Mouse (Mus musculus) layer of hippocampus, adult 8-10 months (tissue): ENCODE measurements around the gene Cd3e. TPM values are rescaled to one million over a fixed set of nuclear protein-coding genes. Genes with fewer than 3 reads are reported as not detected.
A peak's percentile ranks its signal among the peaks of the same experiment; 100 is the strongest.

Experiments used
- DNase-seq, 2 experiments: peaks; one replicate each; pipeline ENCODE4 v3.0.0; 2022; ENCODE audit warnings: low spot score in 2 of 2
- total RNA-seq, 4 experiments: library from RNA; stranded (reverse); gene quantifications; 2 replicates each; pipeline ENCODE4 v1.2.4; 2022

Gene Cd3e
- total RNA-seq, 4 experiments from 2014 or later, result 0.27 to 0.33 TPM; not detected in 2

DNA sequence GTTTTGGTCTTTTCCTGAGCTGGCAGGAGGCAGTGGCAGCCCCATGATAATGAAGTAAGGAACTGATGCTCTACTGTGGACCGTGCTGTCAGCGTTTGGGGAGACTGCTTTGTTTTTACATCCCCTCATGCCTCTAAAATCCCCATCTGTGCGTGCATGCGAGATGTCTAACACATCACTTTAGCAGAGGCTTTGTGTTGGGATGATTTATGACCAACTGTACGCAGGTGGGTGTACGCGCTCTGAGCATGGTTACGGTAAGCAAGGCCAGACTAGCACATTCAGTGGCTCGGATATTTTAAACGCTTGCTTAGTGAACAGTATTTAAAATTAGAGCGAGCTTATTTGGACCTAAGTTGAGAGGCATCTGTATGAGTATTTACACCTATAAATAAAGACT is 8.6 kb upstream of the Cd3e start:
- DNase-seq, result peak in 1 of 2 experiments; percentile 3

DNA sequence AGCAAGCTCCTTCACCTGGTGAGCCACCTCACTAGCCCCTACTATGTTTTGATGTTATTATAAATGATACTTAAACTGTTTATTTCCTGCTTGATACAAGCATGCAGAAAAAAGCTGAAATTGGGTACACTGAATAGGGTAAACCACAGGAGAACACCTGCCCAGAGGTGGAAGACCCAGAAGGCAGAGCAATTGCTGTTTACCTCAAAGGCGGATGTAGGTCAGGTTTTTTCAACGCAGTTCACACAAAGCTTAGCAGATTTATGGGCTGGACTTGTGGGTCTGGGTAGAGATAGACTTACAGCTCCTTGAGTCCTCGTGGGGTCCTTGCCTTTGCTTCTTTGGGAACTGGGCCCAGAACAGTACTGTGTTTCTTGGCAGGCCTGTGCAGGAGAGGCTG is 6.4 kb upstream of the Cd3e start:
- no peak for DNase-seq

DNA sequence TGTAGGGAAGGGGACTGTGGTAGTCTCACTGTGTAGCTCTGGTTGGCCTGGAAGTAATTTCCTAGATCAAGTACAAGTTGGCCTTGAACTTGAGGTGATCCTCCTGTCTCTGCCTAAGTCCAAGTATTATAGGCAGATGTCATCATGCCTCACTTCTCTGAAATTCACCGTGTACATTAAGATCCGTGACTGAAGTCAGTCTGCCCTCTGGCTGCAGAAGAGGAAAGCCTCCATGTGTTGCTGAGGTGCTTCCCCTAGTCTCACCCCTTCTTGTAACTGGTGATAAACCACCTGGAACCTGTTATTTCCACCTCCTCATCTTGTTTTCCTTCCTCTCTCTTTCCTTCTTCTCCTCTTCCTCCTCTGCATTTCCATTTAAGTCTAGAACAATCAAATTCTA is 5.5 kb upstream of the Cd3e start:
- no peak for DNase-seq

DNA sequence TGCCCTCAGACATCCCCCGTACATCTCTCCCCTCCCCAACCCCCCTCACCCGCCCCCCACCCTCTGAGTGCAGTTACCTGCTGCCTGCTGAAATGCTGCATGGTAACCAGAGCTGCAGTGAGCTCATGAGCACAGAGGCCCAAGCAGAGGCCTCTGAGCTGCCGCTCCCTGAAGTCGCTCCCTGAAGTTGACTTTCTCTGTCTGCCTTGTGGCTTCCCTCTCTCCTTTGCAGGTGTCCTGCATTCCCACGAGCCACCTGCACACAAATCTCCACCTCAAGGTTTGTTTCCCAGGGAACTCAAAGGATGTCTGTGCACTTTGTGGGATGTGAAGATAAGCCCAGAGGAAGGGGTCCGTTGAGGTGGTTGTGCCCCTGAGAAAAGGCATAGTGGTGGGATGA is 1.9 kb upstream of the Cd3e start:
- DNase-seq, result no peak

- no peak for DNase-seq
These were observed 1.0 kb upstream of the Cd3e start for GRCm38 (mm10) chr9:45010461-45010860.

- no peak for DNase-seq
These were observed 1.1 kb downstream of the Cd3e start for GRCm38 (mm10) chr9:45008342-45008741.

DNA sequence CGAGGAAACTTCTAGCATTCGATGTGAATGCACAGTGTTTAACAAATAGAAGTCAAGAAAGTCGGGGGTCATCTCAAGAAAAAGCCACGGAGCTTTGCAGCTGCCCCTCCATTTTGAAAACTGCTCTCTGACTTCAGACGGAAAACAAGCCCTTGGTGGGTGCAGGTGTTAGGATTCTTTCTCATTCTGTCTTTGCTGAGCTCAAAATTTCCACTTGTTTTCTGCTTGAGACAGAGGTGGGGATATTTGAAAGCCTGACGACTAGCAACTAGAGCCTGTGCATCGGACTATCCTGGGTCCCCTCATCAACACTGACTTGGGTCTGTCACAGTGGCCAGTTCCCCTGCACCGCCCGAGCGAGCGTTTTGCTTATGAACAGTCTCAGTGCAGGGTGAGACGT is 2.0 kb downstream of the Cd3e start:
- no peak for DNase-seq

GRCm38 (mm10) chr9:45000249-45000648 is 9.2 kb downstream of the Cd3e start:
- no peak for DNase-seq

DNA sequence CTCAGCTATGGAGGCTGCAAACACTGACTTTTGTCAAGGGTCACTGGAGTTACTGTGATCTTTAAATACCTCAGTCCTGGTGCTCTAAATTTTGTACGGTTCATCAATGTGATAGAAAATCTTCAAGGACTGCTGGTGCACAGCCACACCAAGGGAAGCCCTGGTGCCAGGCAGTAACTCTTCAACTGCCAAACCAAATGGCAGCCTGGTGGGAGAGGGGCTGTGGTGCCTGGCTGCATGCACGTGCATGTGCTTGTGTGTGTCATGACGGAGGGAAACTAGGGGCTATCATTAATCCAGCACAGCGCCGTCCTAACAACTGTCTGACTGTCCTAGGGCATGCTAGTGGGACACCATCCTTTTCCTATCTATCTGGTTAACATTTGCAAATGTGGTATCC is 9.7 kb downstream of the Cd3e start:
- DNase-seq, result no peak

DNA sequence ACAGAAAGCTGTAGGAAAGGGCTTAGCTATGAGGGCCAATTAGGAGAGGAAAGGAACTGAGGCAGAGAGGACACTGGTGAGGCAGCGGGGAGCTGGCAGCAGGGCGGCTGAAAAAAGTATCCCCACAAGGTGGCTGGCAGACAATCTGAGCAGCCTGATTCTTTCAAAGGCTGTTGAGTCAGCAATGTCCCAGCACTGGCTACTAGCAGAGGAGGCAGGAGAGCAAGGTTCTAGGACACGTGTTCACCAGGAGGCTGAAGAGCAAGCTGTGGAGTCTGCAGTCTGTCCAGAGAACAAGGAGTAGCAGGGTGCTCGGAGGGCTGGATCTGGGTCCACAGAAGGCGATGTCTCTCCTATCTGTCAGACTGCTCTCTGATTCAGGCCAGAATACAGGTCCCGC is 10.3 kb downstream of the Cd3e start:
- DNase-seq, result no peak

- DNase-seq, result no peak
These were observed 11.3 kb downstream of the Cd3e start for GRCm38 (mm10) chr9:44998138-44998537.

GRCm38 (mm10) chr9:44996590-44996989 is 12.8 kb downstream of the Cd3e start:
- no peak for DNase-seq

DNA sequence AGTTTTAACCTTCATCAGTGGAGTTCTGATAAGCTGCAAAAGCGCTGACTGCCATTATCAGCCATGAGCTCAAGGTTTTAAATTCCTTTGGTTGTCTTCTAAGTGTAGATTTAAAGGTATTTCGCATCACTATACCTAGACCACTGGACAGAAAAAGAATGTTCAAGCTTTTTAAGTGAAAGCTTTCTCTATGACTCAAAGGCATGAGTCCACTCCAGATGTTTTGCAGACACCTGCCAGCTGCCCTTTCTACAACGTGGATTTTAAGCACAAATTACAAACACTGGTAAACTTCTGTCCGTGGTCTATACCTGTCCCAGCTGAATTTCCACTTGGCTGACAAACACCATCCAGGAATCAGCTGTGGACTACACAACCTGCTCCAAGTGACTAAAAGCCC is 14.5 kb downstream of the Cd3e start:
- no peak for DNase-seq

GRCm38 (mm10) chr9:44993268-44993667 is 16.2 kb downstream of the Cd3e start:
- DNase-seq, result no peak

- DNase-seq, result no peak
These were observed 17.2 kb downstream of the Cd3e start for GRCm38 (mm10) chr9:44992271-44992670.

GRCm38 (mm10) chr9:44991821-44992220 is 17.6 kb downstream of the Cd3e start:
- no peak for DNase-seq

GRCm38 (mm10) chr9:44986976-44987375 is 22.5 kb downstream of the Cd3e start:
- DNase-seq, result no peak

DNA sequence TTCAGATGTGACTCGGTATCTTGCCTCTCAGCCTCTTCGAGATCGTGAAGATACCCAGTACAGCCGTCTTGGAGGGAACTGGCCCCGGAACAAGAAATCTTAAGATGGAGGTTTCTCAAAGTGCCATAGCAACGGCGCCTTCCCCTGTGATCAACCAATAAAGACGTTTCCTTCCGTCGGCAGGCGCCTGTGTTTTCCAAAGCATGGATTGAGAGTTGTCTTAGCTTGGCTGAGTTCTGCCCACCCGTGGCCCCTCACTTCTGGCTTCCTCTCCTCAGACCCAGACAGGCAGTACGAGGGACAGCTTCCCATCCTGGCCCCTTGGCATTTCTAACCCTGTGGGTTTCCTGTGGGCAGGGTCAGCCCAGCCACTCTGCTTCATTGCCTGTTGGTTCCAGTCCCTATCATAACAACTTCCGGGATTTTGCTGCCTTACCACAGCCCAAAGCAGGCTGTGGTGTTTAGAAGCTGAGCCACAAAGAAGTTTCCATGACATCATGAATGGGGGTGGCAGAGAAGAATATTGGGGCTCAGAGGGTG is 23.1 kb downstream of the Cd3e start:
- no peak for DNase-seq

DNA sequence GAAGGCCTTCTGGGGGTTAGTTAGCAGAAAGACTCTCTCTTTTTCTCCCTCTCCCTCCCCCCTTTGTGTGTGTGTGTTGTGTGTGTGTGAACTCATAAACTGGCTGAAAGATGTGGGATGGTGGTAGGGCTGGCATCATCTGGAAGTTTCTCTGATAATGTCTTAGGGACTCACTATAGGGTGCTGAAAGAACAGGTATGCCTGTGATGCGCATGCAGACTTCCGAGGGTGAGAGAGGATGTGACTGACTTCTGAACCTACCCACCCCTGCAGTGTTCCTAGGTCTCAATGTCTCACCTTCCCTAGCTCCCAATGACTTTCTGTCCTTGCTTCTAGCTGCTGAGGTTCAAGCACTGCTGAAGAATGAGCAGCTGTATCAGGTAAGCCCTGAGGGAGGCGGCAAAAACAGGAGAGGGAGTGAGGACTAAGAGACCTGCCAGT is 23.7 kb downstream of the Cd3e start:
- no peak for DNase-seq

- no peak for DNase-seq
These were observed 26.4 kb downstream of the Cd3e start for GRCm38 (mm10) chr9:44983001-44983400.

GRCm38 (mm10) chr9:44982531-44982930 is 26.9 kb downstream of the Cd3e start:
- no peak for DNase-seq

- no peak for DNase-seq
These were observed 27.3 kb downstream of the Cd3e start for GRCm38 (mm10) chr9:44982081-44982480.

GRCm38 (mm10) chr9:44981676-44982075 is 27.8 kb downstream of the Cd3e start, which contains the start of gene Cd3d:
Cd3d (plus strand) TSS chr9:44981786.
- no peak for DNase-seq

GRCm38 (mm10) chr9:44981104-44981503 is 28.3 kb downstream of the Cd3e start:
- DNase-seq, result no peak
